Mouse (Mus musculus): ENCODE data around the gene Mycn. TPM values are rescaled to one million over a fixed set of nuclear protein-coding genes. Genes with fewer than 3 reads are reported as not detected.
A peak's percentile ranks its signal among the peaks of the same experiment; 100 is the strongest.

Mycn gene
- total RNA-seq (2021): 1 to 10 TPM; 3.5 to 7.6 TPM
- long read RNA-seq, experiment 1, transcript Mycn-201 (3 exons, 2,674 nt): major isoform, 13 of 15 reads
- long read RNA-seq, experiment 1, partial matches to known transcripts: 0 of 15 reads
- long read RNA-seq, experiment 1, other reads (novel, unspliced or antisense): 0 of 15 reads
- long read RNA-seq, experiment 2, transcript Mycn-201 (3 exons, 2,674 nt): major isoform, 13 of 15 reads
- long read RNA-seq, experiment 2, partial matches to known transcripts: 0 of 15 reads
- long read RNA-seq, experiment 2, other reads (novel, unspliced or antisense): 1 of 15 reads

DNA sequence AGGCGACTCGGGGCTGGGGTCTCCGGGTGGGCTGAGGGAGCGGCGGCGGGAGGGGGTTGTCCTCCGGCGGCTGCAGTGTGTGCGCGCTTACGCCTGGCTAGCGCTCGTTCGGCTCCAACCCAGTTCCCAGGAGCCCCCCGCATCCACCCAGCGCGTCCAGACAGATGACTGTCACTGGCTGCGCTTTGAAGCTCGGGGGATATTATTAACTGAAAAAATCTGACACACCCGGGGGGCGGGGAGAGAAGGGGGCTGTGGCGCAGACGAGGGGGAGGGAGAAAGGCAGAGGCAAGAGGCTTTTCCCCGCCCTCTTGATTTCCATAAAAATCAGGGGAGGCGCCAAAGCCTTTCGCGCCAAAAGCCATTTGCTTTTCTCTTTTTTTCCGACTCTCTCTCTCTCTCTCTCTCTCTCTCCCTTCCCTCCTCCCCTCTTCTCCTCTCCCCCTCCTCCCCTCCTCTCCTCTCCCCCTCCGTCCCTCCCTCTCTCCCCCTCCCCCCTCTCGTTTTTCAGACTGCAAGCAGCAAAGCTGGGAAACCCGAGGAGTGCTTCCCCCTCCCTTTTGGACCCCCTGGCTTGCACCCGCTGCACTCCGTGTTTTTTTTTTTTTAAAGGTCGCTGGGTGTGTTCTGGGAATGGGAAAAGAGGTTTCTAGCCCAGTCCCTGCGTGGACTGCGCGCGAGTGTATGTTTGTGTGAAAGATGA is at the start of gene Mycn:
TSS of gene Mycn (minus strand) at position 254 of the 703 bp plus-strand sequence.
- intact Hi-C loops (cut with DNase I): loop anchor here (1.0 to 10.0 kb wide), 5 partner anchors 160 to 617 kb away; no protein-coding TSS in a partner anchor
- peak; percentile 72 to 79 for DNase-seq

DNA sequence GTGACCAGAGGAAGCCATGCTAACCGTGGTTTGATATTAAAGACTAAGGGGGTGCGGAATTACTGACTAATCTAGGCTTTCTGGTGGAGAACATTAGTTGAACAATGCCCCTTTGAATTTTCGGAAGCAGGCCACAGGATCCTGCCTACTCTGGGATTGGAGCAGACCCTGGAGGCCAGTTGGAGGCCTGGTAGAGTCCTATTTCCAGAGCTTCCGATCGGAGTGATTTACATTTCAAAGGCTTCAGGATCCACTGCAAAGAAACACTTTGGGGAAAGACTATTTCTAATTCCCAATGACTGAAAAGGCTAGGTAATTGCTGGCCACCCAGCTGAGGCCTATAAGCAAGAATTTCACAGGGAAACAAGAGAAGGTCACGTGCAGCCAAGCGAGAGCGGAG is 45.7 kb upstream of the Mycn start:
- no peak for DNase-seq
- intact Hi-C loops (cut with DNase I): no loop called here

DNA sequence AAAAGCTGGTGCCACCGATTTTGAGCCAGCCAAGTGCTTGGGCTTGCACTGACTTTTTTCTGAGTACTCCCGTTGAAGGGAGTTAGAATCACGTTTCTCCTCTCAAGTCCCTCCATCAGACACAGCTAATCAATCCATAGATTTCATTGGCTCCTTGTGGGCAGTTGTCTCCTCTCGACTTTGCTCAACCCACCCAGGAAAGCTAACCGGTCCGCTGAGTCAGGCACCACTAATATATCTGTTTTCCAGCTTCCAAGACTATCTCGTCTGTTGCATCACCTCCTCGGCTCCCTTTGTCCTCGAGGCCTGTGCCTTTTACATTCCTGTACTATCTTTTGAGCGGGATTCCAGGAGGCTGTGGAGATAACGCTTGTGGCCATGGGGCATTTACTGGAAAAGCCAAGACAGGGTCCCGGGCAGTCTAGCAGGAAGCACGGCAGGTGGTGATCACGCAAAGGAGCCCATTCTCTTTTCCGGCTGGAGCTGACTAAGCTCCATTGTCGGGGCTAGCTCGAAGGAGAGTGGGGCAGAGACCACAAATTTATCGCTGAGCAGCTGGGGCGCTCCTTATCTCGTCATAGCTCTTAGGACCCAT is 45.0 kb upstream of the Mycn start:
- intact Hi-C loops (cut with DNase I): no loop called here
- DNase-seq: no peak

DNA sequence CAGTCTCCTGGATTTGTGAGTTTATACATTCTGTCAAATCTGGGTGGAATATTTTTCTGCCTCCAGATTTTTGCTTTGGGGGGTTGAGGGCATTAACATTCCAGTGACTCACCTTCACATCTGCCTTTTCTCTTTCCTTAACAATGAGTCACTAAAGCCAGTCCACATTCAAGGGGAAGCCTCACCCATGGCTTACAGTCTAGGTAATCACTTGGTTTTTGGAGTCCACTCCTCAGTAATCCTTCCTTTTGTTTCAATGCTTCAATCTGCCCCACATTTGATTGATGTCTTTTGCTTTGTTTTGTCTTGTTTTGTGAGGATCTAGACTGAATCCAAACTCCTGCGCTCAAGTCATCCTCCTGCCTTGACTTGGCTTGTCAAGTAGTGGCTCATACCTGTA is 41.3 kb upstream of the Mycn start:
- DNase-seq: no peak
- intact Hi-C loops (cut with DNase I): no loop called here

DNA sequence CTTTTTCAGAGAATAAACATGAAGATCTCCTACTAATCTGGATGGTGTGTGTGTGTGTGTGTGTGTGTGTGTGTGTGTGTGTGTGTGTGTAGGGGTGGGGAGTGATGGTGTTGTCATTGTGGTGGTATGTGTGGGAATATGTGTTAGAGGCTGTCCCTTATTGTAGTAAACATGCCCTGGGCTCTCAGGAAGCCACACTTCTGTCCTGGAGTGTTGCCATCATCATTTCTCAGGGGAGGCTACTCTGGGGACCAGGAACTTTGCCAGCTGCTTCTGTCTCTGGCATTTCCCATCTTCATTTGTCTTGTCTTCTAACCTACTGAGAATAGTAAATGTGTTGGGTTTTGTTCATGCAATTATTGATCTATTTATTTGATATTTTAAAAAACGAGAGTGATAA is 33.7 kb upstream of the Mycn start:
- intact Hi-C loops (cut with DNase I): no loop called here
- peak; percentile 22 to 41 for DNase-seq

DNA sequence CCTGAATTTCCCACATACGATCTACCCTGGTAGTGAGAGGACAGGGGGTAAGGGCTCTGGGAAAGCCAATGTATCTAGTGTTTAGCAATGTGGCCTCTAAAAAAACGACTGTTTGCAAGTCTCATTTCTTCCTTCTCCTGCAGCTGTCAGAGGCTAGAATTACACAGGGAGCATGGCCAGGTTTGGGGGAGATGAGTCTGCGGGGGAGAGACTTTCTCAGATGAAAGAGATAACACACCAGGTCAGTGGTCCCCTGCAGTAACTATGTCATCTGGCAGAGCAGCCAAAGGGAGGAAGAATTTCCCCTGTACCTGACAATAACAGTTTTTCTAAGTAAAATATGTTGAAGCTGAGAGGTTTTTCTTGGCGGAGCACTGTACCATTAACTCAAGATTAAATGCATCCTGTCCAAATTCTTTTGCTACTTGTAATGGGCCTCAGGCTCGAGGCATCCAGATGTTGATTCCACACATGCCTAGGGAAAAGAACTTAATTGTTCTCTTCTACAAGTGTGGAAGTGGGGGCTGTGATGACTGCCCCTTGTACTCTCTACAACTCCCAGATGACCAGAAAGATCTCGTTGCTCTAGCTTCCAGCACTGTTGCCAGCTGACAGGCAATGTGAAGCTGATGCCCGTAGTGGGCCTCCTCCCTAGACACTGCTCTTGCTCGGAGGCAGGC is 31.2 kb upstream of the Mycn start:
- DNase-seq: peak; percentile 5 to 16
- intact Hi-C loops (cut with DNase I): no loop called here

DNA sequence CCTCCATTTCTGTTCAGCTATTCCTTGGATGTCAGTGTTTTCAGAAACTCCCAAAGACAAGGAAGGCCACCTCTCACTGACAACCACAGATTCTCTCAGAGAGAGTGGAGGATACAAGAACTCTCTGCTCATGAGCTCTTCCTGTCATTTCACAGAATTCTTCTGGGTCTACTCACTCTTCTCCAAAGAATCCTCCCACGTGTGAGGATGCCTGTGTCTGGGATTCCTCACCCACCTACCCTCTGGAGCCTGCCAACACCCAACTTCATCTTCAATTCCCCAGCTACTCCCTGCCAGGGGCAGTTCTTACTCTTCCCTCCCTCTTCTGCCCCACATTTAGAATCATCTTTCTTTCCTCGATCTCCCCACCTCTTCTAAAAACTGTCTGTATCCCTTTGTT is 26.2 kb upstream of the Mycn start:
- no peak for DNase-seq
- intact Hi-C loops (cut with DNase I): no loop called here

DNA sequence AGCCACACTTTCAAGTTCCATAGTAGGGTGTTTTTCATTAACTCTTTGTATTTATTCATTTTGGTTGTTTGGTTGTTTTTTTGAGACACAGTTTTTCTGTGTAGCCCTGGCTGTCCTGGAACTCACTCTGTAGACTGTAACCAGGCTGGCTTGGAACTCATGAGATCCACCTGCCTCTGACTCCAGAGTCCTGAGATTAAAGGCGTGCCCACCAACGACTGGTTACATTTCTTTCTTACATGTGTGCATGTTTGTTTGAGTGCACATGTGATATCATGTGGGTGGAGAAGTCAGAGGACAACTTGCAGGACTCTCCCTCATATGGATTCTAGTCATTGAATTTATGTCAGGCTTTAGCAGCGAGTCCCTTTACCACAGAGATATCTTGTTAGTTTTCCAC is 23.1 kb upstream of the Mycn start:
- intact Hi-C loops (cut with DNase I): no loop called here
- DNase-seq: no peak

DNA sequence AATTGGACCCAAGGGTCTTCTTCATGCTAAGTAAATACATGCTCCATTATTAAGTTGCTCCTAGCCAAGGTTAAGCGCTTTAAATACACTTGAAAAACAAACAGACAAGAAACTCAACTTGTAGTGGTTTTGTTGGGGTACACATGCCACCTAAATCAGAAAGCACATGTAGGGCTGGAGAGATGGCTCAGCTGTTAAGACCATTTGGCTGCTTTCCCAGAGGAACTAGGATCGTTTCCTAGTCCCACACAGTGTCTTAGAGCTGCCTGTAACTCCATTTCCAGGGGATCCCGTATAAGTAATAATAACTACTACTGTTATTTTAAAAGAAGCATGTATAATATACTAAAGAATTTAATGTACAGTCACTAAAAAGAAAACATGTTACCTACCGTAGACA is 5.9 kb upstream of the Mycn start:
- DNase-seq: no peak
- intact Hi-C loops (cut with DNase I): loop anchor here (5.0 to 10.0 kb wide), 3 partner anchors 170 to 623 kb away; no protein-coding TSS in a partner anchor

DNA sequence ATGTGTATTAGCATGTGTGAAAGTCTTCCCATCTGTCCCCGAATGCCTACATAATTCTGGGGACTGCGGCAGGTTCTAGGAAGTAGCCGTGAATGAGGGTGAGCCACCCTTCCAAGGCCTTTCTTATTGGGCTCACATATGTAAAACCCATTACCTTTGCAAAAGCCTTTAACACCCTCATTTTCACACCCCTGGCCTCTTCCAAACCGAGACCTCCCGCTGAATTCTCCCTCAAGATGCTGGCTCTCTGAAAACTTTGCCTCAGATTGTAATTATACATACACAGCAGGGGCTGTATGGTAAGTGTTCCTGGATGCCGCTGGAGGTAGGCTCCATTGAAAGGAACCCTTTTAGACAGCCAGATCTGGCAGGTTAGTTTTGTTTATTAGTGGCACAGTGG is 1.6 kb upstream of the Mycn start:
- DNase-seq: no peak
- intact Hi-C loops (cut with DNase I): loop anchor here (1.0 to 10.0 kb wide), 4 partner anchors 161 to 618 kb away; no protein-coding TSS in a partner anchor

DNA sequence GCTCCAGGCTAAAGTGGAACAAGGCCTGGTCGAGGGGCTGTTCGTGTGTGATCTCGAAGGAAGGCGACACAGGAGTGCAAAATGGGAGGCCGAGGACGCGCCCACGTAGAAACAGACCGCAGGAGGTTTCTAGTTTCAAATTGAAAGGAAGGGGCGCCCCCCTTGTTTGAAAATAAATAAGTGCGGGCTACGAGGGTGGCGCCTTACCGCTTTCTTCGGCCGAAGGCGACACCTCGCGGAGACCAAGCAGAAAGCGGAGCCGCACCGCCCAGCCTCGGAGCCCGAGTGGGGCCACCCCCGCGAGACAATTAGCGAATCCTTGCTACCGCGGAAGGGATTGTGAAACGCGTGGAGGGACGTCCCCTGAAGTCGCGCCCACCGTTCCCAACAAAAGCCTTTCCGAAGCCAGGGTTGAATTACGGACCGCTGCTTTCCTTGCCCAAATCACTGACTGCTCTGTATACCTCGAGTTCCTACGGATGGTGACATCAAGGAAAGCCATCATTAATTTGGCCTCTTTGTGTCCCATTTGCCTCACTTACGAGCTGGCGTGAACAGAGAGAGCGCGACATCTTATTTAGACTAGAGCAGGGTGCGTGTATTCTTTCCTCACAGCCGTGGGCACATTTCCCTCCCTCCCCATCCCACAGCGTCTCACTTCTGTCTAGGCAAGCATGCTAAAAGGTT is 793 bp upstream of the Mycn start:
- intact Hi-C loops (cut with DNase I): loop anchor here (1.0 to 10.0 kb wide), 6 partner anchors 160 to 618 kb away; no protein-coding TSS in a partner anchor
- peak; percentile 86 to 89 for DNase-seq

DNA sequence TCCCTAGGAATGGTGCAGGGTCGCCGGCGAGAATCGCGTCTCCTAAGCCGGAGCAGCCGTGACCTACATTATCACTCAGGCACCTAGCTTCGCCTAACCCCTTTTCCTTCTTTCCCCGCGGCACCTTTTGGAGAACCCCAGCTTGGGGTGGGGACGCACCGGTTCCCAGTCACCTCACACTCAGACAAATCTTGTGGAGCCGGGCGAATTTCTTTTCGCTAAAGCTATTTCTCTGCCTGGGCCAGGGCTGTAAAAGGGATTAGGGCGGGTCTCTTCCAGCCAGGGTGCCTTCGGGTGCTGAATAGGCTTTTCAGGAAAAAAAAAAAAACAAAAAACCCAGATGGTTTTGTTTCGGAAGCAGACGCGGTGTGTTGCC is 597 bp downstream of the Mycn start:
- DNase-seq: peak; percentile 7 to 22
- intact Hi-C loops (cut with DNase I): loop anchor here (5.0 to 10.0 kb wide), 3 partner anchors 159 to 616 kb away; no protein-coding TSS in a partner anchor

DNA sequence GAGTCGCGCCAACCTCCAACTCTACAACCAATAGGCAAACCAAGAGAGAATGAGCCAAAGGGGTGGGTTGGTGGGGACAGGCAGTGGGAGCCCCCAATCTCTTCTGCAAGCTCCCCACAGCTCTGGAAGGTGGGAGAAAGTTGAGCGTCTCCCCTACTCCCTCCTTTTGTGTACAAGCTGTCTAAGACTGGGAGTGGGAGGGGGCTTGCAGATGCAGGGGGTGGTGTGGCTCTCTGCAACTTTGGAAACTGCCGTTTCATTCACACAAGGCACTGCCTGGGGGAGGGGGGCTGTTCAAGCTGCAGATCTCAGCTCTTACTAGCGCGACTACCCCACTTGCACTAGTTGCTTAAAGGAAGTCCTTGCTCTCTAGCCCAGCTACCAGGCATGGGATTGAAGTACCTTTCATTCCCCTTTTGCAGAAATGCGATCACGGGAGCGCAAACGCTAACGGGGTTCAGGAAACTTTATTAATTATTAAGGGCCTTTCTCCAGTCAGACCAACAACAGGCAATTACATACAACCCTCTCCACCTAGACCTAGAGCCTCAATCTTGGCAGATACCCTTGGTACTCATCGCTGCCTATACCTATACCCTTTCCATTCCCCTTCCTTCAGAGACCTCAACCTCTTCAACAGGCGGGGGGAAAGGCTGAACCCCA is 1.1 kb downstream of the Mycn start:
- peak; percentile 10 to 20 for DNase-seq
- intact Hi-C loops (cut with DNase I): loop anchor here (5.0 to 10.0 kb wide), 3 partner anchors 158 to 616 kb away; no protein-coding TSS in a partner anchor

DNA sequence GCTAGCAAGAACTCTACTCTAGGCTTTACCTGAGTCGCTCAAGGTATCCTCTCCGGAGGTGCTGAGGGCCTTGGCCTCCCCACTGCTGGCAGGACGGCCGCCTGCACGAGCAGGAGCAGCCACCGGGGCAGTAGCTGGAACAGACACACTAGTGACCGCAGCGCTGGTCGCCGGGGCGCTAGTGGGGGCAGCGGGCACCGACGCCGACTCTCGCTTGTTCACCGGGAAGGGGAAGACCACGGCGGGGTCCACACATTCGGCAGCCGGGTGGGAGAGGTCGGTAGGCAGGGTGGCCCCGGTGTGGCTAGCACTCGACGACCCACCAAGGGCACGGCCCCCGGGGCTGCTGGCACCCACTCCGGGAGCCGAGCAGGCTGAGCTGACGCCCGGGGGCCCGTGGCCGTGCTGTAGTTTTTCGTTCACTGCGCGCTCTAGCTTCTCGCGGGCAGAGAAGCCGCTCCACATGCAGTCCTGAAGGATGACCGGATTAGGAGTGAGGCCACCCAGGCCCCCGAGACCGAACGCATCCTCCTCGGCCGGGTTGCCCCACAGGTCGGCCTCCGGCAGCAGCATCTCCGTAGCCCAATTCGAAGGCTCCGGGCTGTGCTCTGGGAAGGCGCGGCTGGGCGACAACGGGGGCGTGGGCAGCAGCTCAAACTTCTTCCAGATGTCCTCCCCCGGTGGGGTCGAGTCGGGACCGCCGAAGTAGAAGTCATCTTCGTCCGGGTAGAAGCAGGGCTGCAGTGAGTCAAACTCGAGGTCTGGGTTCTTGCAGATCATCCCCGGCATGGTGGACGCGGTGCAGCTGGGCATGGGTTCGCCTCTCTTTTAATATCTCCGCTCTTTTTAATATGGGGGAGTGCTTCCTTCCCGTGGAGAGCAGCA is 1.9 kb downstream of the Mycn start:
- intact Hi-C loops (cut with DNase I): loop anchor here (5.0 to 10.0 kb wide), 3 partner anchors 158 to 615 kb away; no protein-coding TSS in a partner anchor
- peak; percentile 28 to 39 for DNase-seq

DNA sequence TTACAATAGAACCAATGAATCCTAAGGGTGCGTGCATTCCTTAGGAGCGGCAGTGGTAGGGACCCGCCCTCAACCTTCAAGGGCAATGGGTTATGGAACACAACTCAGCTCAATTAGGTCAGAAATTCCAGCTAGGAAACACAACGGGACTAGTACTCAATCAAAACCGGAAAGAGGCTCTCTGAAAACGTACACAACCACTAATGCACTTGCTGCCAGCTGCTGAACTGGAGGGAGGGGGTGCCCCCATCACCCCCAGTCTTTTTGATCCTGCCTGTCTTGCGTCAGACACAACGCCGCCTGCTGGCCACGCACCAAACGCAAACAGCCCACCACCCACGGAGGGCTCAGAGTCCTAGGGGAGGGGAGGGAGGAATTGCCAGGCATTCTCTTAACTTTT is 2.9 kb downstream of the Mycn start:
- intact Hi-C loops (cut with DNase I): no loop called here
- DNase-seq: peak; percentile 58 to 67

DNA sequence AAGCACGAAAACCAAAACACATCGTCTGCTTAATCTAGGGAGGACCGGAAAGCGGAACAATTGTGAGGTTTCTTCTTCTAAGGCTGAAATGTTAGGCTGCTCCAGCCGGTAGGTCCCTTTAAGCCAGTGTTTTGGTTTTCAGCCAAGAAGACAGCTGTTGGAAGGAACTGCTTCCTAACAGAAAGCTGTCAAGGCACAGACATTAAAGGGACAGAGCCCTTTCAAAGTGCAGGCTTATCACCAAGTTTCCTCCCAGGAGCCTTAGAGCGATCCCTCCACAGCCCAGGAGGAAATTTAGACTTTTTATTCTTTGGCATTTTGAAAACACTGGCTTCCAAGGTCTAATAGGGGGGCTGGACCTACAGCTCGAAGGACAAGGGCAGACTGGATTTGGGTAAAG is 3.4 kb downstream of the Mycn start:
- intact Hi-C loops (cut with DNase I): no loop called here
- peak; percentile 57 to 78 for DNase-seq

DNA sequence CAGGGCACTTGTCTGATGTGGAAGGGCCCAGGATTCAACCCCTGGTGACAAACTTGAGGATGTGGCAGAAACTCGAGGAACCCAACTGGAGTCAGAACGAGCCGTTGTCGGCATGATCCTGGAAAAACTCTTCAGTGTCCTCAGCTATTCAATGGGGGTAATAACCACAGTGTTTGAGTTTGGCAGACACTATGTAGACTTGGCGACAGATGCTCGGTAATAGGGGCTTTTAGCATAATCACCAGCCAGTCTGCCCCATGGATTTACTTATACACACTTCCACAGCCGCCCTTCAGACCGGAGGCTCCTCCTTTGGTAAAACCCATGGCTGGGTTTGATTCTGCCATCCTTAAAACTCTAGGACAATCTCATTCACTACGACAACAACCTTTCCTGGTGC is 4.0 kb downstream of the Mycn start:
- intact Hi-C loops (cut with DNase I): no loop called here
- no peak for DNase-seq

DNA sequence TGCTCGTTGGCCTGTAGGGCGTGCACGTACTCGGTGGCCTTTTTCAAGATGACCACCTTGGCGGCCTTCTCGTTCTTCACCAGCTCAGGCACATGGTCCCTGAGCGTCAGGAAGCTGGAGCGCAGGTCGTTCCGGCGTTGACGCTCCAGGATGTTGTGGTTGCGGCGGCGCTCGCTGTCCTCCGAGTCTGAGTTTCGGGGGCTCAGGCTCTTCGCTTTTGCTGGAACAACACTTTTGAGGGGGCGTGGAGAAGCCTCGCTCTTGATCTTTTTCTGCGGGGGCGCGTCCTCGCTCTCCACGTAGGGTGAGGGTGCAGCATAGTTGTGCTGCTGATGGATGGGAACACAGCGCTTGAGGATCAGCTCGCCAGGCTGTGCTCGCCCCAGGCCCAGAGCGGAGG is 4.6 kb downstream of the Mycn start:
- intact Hi-C loops (cut with DNase I): no loop called here

DNA sequence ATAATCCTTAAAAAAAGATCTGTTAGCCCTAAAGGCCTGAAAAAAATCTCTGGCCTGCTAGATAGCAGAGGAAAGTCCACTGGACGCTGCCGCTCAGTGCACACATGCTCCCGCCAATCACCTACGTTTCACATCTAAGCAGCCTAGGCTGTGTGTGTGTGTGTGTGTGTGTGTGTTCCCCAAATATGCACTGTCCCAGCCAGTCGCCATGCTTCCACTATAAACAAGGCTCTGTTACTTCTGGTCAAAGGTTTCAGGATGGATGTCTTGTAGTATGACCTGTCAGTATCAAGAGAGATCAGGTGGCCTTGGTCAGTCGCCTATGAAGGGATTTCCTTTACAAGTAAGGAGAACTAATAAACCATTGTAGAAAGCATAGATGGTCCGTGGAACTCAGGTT is 9.5 kb downstream of the Mycn start:
- intact Hi-C loops (cut with DNase I): no loop called here
- DNase-seq: no peak

More for the DNA sequence above, 4.6 kb downstream of the Mycn start:
- DNase-seq: no peak
